Mouse (Mus musculus) cerebellum, adult 11 months (tissue): ENCODE data around the gene Nup54.

Experiments used
- DNase-seq: peaks from one replicate; pipeline ENCODE4 v3.0.0; 2022

Gene Nup54

DNA sequence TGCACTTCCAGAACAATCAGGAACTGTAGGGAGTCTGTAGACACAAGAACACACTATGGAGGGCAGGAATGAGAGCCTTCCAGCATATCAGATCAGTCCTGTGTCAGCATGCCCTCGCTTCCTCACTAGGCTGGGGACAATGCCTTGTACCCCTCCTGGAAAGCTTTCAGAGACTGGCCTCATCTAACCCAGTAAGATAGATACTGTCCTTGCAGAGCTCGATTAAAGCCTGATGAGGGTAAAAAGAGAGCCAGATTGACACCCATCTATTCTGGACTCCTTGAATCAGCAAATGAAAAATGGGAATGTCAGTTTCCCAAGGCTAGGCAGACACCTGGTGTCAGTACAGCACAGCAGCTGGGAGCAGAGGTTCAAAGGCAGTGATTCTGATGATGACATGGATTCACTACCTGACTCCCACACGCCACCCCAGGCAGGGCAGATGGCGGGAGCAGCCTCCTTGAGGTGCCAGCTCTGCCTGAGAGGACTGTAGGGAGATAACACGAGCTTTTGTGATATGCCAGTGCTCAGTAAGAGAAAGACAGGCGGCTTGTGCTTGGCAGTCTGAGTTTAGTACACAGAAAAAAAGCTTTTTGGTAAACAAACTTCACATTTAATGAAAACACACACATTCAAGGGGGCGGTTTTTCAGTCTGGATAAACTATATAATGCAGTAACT, 23.4 kb downstream of the Nup54 start:
- no peak for DNase-seq

DNA sequence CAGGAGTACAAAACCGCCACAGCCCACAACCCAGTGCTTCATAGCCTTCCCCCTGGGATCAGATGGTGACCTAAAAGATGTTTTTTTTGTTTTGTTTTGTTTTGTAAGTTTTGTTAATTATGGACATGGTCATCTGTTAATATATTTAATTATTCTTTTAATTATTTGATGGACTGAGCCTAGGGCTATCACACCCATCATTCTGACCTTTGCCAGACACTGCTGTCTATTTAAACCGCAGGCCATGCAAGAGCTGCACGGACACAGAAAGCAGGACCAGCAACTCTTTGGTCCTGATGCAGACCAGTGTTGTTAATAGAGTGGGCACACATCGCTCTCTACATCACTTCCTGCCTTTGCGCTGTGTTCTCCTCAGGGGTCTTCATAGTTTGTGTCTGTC, 24.5 kb downstream of the Nup54 start:
- DNase-seq, result no peak

DNA sequence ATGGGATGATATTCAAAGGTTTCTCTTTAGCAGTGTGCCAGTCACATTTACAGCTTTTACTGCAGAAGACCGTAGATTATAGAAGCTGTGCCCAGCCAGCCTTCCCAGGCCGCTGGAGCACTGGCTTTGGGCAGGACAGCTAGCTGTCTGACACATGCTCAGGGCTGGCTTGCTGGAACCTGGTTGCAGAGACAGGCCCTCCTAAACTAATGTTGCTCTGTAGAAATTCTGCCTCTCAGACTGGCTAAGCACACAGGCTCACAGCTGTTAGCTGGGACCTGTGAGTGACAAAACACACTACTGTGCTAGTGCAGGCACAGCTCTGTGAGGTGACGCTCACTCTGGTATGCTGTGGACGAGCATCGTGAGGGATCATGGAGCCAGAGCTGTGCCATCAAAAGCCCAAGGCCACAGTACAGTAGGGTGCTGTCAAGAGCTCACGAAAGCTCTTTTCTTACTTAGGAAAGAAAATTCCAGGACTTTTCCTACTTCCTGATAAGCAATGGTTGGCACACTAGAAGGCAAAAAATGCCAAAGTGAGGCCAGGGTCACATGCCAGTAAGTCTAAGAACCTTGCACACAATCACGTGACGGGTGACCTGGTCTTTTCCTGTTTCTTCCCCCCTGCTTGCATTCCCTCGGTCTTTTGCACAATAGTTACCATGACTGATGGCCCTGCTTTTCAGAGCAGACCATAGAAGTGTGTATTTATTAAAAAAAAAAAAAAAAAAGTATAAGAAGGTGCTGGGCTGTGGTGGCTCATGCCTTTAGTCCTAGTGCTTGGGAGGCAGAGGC, 25.5 kb downstream of the Nup54 start:
- DNase-seq, result no peak

DNA sequence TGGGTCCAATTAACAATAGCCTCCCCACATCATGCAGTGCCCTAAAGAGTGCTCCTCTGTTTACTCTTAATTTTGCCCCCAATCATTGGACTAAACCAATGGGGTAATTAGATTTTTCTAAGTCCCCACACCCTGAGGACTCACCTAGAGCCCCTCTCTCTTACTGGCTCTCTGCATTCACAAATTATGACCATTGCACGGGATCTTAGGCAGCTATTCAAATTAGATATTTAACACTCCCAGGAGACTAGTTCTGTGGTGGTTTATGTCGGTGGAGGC, 30.7 kb downstream of the Nup54 start:
- DNase-seq, result no peak

DNA sequence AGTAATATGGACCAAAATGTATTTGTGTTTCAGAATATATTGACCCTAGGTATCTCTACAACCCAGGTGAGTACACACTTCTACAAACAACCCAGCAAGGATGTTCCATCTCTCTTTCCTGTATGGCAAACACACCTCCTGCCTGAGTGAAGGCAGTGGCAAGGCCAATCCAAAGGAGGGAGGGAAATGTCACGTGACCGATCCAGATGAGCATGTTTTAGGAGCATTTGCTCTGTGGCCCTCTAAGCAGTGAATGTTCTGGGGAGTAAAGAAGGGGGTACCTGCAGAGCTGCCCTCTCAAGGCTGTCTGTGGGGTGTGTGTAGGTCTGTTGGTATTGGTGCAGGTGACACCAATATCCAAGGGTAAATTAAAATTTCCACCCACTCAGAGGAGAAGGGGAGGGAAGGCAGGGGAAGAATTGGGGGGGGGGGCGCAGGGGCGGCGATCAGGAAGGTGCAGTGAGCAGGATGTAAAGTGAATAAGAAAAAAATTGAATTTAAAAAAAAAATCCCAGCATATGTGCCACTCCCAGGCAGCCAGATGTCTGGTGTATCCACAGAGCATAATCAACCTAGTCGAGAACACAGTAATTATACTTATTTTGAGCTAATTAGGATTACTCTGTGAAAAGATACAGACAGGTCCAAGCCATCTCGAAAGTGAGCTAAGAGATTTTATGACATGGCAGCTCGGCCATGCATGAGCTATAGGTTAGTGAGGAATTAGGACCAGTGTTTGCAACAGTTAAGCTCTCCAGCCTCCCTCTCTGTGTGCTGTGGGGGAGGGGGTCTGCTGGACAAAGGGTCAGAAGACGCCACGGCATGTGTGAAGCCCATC, 31.2 kb downstream of the Nup54 start:
- no peak for DNase-seq

DNA sequence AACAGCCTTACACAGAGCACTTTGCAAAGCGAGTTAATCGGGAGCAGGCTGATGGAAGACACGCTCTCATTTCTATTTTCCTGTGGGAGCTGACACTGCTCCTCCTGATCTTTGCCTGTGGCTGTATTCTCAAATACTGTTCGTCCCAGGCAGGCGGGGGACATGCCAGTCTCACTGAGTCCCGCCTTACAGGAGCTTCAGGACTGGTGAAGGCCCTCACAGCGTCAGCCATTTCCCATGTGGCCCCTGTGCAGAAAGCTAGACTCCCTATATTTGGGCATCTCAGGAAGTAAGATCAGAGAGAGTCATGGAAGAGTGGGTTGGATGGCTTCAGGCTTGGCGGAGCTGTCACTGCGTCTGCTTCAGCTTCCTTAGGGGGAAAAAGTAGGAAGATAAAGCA, 32.2 kb downstream of the Nup54 start:
- DNase-seq, result no peak

DNA sequence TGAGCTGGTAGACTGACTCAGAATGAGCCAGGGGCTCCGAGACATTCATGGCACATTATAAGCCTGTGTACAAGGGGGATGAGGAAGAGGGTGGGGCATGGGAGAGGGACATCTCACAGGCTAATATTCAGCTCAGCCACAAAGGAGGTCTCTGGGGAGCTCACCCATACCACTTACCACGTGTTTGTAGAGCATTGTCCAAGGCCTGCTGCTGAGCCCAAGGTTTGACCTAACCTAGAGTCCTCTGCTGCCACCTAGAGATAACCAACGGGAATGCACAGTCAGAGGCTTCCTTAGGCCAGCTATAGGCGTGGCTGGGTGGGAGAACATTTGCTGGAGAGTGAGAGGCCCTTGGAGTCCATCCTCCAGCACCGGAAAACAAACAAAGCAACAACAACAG, 36.9 kb downstream of the Nup54 start:
- DNase-seq, result peak; percentile 44

DNA sequence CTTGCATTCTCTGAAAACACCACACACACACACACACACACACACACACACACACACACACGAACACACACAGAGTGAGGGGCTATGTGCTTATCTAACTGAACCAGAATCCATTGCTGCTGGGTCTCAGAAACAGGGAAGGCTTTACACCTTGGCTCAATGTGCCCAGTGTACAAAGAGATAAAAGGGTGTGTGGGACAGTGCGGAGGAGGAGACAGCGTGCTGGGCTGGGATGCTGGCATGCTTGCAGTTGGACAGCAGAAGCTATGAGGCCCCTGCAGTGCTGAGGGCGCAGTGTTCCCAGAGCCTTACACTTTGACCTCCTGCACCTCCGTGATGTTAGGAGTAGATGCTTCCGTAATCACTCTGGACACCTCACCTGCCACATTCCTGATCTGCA, 38.5 kb downstream of the Nup54 start:
- DNase-seq, result no peak

DNA sequence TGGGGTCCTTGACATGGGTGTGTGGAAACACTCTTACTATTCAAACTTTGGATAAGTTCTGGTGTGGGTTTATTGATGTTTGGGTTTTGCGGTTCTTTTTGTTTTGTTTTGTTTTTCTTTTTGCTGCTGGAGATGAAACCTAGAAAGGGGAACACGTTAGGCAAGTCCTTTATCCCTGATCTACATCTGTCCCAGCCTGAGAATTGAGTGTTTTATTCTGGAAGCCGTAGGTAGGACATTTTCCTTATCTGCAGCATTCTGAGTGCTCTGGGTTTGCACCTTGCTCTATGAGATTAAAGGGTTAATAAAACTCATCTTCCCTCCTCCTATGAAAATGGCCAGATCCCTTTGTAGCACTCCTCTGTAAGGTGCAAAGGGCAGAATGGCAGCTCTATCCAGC, 39.3 kb downstream of the Nup54 start:
- DNase-seq, result no peak

DNA sequence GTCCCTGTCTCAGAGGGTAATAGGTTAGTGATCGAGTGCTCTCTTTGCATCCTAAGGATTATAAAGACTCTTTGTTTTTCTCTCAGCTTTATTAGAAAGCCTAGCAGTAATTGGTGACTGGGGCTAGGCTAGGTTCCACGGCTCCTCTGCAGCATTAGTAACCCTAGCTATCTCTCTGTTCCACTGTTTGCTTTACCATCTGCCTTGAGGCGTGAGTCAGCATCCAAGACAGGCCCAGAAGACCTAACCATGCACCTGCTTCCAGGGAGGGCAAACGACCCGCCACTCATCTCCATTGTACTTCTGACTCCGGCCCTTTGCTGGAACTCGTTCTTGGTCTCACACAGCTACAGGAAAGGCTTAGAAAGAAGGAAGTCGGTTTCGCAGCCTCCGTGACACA, 41.2 kb downstream of the Nup54 start:
- no peak for DNase-seq

DNA sequence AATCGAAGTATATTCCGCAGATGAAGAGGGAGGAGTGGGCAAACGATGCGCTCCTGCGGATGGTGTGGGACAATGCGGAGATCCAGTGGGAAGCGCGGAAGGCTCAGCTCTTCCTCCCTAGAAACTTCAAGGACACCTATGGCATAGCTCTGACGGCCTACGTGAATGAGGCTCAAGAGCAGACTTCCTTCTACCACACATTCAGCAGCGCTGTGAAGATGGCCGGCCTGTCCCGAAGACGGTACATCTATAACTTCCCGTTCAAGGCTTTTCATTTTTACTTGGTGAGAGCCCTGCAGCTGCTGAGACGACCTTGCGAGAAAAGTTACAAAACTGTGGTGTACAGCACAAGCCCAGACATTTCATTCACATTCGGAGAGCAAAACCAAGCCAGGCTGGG, 42.5 kb downstream of the Nup54 start:
- DNase-seq, result no peak

DNA sequence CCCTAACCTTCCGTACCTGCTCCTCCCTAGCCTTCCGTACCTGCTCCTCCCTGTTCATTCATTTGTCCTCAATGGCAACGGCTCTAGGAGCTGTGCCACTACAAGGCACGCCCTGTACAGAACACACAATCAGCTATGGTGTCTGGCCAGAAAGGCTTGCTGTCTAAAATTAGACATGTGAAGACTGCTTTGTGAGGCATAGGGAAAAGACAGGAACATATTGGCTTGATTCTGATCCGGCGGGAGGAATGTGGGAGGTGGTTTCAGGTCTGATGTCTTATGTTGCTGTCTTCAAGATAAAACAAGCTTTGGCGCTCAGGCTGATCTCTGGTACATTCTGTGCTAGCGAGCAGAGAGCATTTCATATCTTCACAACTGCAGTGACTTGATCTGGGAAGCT, 44.4 kb downstream of the Nup54 start:
- no peak for DNase-seq

DNA sequence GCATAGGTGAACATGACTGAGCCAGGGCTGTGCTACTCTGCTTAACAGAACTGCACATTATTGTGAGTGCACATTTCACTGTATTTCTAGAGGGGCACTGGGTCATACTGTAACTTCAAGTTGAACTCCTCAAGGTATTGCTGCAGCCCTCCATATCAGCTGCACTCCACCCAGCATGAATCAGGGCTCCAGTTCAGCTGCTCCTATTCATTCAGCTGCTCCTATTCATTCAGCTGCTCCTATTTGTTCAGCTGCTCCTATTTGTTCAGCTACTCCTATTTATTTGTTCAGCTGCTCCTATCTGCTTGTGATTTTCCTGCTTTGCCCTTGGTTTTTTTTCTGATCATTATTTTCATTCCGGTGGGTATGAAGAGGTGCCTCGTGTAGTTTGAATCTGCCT, 45.0 kb downstream of the Nup54 start:
- no peak for DNase-seq

DNA sequence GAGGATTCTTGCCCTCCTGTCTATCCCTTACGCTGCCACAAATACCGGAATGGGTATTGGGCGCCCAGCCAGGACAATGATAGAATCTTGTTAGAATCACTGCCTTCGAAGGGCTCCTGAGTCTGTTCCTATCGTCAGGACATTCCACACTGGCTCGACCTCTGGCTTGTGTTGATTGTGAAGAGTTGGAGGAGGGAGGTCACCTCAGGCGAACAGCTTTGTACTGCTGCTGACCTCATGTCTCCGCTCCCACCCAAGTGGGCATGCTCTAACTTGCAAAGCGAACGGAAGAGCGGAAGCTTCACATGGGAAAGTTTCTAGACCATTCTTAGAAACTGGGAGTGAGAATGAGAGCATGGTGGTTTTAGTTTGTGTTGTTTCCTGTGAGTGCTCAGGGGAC, 47.6 kb downstream of the Nup54 start:
- DNase-seq, result no peak

DNA sequence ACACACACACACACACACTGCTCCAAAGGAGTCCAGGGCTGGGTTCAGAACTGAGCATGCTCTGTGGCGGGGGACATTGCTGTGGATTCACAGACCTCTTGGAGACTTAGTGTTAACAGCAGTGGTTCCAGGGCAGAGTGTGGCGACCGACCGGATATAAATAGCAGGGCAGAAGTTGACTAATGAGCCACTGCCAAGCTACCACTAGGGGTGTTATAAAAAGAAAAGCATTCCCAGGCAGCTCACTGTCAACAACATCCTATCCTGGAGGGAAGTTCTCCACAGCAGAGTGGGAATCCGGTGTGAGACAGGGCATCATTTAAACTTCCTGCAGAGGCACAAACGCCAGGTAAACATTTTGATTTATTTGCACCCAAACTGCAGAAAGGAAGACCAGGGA, 48.4 kb downstream of the Nup54 start:
- DNase-seq, result no peak

DNA sequence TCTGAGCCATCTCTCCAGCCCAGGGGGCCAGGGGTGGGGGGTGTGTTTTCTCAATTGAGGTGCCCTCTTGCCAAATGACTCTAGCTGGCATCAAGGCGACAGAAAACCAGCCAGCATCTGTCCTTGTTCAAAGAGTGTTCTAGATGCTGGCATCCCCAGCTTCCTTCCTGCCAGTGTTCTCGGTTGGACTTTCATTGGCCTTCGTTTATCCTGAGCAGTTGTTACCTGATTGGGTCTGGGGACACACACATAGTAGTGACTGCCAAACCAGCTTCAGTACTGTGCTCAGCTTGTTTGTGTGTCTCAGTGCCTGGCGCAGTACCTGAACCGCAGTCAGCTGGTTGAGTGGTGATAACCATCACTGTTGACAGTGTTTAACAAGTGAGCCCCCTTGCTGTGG, 48.9 kb downstream of the Nup54 start:
- no peak for DNase-seq

DNA sequence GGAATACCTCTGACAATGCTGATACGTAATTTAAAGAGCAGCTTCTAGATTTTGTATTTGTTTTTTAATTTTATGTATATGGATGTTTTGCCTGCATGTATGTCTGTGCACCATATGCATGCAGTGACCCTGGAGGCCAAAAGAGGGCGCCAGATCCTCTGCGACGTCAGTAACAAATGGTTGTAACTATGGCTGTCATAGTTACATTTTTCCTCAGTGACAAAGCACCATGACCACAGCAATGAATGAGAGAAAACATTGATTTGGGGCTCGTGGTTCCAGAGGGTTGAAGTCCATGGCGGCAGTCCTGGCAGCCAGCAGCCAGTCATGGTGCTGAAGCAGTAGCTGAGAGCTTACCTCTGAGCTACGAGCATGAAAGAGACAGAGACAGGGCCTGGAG, 50.2 kb downstream of the Nup54 start:
- no peak for DNase-seq

DNA sequence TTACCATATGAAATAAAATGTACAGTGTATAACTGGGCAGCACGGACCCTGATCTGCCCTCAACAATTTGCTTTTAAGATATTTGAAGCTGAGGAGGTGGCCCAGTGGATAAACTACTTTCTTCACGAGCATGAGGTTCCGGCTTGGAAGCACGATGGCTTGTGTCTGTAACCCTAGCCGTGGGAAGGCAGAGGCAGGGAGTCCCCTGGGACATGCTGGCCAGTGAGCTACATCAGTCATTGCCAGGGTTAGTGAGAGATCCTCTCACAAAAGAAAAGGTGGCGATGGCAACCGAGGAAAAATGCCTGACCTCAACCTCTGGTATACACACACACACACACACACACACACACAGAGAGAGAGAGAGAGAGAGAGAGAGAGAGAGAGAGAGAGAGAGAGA, 51.3 kb downstream of the Nup54 start:
- DNase-seq, result no peak

DNA sequence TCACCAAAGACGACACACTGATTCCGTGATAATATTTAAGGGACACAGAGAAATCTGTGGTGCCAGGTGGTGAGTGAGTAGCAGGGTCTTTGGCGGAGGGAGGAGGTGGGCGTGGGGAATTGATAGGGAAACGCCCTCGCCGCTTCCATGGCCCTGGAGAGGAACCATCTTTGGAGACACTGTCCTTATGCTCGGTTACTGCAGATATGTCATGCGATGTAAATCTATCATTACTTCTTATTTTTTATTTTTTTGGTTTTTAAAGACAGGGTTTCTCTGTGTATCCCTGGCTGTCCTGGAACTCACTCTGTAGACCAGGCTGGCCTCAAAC, 52.7 kb downstream of the Nup54 start:
- DNase-seq, result no peak

DNA sequence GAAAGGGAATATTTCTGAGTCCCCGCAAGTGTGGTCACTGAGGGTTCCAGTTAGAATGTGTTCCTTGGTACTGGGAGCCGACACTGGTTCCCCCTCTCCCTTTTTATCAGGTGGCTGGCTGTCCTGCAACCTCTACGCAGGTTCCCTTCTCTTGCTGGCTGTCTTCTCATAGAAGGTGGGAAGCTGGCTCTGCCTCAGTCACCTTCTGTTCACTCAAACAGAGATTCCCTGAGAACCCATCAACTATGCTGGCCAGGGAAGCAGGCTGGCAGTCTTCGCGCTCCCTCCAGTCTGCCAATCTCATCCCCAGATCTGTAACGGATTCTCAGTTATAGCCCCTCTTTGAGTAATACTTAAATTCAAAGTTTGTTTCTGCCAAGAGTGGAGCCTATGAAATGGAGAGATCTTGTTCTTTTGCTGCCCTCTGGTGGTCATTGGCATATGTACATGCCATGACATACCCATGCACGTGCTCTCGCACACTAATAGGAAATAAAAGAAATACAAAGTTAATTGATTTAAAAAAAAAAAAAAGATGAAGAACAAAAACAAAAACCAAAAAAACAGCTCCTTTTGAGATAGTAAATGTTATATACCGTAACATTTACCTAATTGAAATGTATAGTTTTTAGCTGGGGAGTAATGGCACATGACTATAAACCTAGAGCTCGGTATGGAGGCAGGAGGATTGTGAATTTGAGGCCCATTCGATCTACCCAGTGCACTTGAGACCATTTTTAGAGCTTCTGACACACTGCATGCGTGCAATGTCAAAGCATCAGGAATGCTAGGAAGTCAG, 53.3 kb downstream of the Nup54 start:
- peak; percentile 66 for DNase-seq

DNA sequence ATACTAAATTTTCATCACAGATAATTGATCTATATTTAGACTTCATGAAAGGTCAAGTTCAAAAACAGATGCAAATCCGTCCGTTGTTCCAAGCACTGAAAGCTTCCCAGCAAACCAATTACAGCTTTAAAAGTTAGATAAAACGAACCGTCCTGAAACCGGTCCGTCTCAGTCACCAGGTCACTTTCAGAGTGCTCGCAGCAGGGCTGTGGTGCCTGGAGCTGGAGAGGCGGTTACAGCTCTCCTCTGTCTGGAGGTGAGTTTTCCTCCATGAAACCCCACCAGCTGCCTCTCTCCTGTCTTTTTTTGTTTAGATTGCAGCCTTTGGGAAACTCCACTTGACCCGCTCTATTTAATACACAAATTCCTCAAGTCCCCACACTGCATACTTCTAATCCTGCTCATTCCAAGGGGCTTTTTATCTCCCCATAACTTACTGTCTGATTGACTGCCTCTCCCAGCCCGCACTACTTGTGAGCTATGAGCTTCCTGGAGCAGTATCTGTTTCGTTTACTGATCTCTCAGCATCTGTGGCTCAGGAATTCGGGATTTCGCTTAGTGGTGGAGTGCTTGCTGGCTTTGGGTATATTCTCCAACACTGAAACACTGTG, 58.1 kb downstream of the Nup54 start:
- DNase-seq, result no peak

DNA sequence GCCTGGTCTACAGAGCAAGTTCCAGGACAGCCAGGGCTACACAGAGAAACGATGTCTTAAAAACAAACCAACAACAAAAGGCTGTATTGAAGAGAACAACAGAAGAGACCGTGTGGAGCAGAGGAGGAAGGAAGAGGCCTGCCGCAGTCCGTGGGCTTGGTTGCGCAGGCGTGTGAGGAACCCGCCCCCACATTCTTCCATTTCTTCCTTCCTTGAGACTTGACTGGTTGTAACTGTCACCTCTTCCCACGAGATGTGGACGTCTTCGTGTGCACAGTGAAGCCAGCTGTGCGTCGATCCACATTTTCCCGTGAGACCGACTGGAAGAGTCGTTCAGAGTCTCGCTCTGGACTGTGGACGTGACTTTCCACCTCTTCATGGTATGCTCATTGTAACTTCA, 59.7 kb downstream of the Nup54 start:
- no peak for DNase-seq

DNA sequence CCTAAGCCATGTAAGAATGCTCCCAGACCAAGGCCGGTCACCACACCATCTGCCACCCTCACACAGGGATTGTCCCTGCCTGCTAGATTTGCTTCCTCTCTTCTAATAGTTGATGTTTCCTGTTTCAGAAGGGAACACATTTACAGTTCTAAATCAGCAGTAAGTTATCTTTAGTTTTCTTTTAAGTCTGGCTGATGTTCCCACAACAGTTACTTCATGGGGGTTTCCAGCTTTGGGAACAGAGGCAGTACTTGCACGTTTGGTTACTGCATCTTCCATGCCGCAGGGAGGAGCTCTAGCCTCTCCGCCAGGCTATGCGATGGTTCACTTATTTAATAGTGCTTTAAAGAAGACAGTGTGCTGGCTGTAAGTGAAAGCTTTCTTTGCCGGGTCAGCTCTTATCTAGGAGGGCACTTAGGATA, 60.3 kb downstream of the Nup54 start:
- no peak for DNase-seq
